Mouse (Mus musculus) ES-CJ7 (cell line): ENCODE measurements around the gene Olfr887.

ENCODE experiments used
- DNase-seq: peaks from one replicate; pipeline ENCODE4 v3.0.0; 2011; ENCODE audit warnings: low read depth, low spot score

Gene Olfr887

GRCm38 (mm10) chr9:38083772-38084171 is at the start of gene Olfr887:
Olfr887 (plus strand) TSS chr9:38084072.
- no peak for DNase-seq

GRCm38 (mm10) chr9:38046255-38046654 is 37.6 kb upstream of the Olfr887 start, which contains the start of gene Olfr884:
Olfr884 (plus strand) TSS chr9:38046555.
- no peak for DNase-seq

- DNase-seq, result no peak
Measured at GRCm38 (mm10) chr9:38061022-38061421, 22.9 kb upstream of the Olfr887 start, which contains the start of gene Olfr885. Olfr885 (plus strand) TSS chr9:38061322.

- DNase-seq, result no peak
Measured at GRCm38 (mm10) chr9:38107828-38108227, 24.0 kb downstream of the Olfr887 start, which contains the start of gene Olfr888. Olfr888 (plus strand) TSS chr9:38108128.

GRCm38 (mm10) chr9:38114898-38115297 is 31.0 kb downstream of the Olfr887 start, which contains the start of gene Olfr889:
Olfr889 (plus strand) TSS chr9:38115198.
- DNase-seq, result no peak
